Mouse (Mus musculus) 416B (cell line): Measurements from ENCODE around the gene Plekhh1.
"Not testable (repeated sequence)": the region's sequence is repeated elsewhere in the genome, so short reads cannot be mapped to it uniquely, and the experiment has no call there.

Experiments used
- DNase-seq: peaks from one replicate; pipeline ENCODE4 v3.0.0; 2011; ENCODE audit warnings: low read depth

The Plekhh1 gene

DNA sequence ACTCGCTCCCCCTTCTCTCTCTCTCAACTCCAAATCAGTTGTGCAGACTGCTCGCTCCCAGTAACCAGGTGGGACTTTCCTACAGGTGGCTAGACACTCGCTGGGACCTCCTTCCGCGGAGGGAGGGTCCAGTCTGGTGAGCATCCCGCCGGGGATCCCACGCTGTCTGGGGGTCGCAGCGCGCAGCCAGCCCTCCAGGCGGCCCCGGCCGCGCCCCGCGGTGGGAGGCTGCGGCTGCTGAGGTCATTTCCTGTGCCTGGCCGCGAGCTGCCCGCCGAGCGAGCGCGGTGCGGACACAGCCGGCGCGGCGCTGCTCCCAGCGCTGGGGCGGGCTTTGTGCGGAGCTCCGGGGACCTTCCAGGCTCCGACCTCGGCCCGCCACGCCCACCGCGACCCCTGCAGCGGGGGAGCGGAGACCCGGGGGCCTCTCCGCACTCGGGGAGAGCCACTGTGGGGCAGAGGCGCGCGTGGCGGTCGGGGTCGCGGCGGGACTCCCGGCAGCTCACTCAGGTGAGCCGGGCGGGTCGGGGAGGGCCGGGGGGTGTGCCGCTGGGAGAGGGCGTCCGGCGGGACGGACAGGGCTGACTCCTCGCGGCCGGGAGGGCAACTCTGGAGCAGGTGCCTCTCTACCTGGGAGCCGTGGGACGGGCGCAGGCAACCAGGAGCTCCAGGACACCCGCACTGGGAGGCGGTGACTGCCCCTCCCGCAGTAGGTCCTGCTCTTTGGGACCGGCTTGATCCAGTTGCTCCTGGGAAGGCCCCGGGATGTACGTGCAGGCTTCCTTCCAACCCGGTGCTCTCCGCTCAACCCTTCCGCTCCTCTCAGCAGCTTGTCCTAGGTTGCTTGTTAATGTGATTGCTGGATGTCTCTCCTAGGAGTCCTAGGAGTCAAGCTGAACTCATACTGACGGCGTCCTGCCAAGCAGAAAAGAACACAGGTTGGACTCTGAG, at the start of gene Plekhh1:
TSS of gene Plekhh1 (plus strand) at position 253 of the 951 bp plus-strand sequence.
- no peak for DNase-seq

GRCm38 (mm10) chr12:78980683-78981091, 48.3 kb upstream of the Plekhh1 start:
- peak; percentile 97 for DNase-seq

DNA sequence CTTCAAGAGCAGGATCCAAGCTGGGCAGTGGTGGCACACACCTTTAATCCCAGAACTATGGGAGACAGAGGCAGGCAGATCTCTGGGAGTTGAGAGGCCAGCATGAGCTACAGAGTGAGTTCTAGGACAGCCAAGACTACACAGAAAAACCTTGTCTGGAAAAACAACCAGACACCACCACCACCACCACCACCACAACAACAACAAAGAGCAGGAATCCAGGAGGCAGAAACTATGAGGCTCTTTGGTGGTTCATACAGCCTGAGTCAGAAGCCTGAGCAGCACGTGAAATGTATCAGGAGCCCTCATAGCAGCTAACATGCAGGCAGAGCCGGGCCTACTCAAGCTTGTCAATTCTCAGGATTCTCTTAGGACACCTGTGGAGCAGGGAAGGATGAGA, 47.8 kb upstream of the Plekhh1 start:
- DNase-seq: no peak

GRCm38 (mm10) chr12:78981938-78982825, 46.8 kb upstream of the Plekhh1 start:
- no peak for DNase-seq

GRCm38 (mm10) chr12:78983296-78984034, 45.5 kb upstream of the Plekhh1 start:
- no peak for DNase-seq

DNA sequence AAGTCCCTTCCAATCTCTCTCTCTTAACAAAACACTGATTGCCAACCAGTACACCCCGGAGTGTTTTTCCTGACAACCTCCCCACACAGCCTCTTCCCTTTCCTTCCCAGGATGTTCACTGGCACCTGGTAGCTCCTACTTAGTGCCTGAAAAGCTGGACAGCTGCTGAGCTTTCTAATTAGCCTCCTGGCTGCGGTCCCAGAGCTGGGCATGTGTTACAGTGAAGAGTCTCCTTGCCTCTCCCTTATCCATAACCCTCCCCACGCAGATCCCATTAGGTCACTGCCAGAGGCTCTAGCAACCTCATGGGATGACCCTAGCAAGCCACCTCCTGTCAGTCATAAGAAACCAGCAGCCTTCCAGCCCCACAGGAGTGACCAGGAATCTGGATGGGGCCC, 44.9 kb upstream of the Plekhh1 start:
- DNase-seq: no peak

DNA sequence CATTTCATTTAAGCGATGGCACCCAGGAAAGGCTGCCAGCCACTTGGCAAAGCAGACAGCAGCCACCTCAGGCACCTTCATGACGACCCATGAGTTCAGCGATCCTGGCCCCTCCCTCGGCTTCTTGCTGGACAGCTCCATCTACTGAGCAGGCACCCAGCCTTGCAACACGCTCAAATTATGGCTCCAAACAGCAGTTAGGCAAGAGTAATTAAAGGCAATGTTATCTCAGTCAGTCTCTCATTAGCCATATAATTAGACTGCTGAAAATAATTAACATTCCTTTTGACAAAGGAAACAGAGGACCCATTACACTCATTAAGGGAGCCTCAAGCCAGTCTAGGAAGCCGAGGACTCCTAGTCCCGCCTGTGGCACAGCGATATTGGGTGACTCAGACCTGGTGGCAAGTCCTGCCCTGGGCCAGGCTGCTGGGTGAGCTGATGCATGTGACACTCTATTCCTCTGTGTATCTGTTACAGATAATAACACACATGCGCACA, 41.3 kb upstream of the Plekhh1 start:
- DNase-seq: peak; percentile 45

DNA sequence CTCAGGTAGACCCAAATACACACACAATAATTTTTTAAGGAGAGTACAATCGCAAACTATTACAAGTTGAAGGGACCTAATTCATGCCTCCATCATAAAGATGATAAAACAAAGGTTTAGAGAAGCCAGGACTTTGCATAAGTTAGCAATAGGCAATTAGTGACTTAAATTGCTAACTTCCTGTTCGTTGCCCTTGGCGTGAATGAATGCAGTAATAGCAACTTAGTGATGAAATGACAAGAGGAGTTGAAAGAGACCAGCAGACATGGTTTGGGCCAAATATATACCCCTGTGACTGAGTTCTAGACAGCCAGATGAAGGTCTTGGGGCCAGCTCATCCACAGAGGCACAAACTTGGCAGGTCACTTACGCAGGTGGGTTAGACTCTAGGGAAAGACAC, 32.7 kb upstream of the Plekhh1 start:
- DNase-seq: no peak

GRCm38 (mm10) chr12:78996711-78997110, 32.3 kb upstream of the Plekhh1 start:
- no peak for DNase-seq

DNA sequence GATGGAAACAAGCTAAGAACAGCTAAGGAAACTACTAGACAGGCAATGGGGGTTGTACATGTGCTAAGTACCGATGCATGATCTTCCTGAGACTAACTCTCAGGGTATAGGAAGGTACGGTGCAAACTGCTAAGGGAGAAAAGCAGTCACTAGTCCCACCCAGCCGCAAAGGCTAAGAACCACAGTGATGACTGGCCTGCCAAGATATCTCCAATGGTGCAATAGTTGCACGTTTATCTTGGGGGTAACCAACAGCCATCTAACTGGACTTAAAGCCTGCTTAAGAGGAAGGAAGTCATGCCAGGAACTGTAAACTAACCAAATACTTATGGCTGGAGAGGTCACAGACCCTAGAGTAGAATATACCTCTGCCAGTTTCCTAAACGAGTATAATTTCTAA, 26.6 kb upstream of the Plekhh1 start:
- DNase-seq: peak; percentile 96

DNA sequence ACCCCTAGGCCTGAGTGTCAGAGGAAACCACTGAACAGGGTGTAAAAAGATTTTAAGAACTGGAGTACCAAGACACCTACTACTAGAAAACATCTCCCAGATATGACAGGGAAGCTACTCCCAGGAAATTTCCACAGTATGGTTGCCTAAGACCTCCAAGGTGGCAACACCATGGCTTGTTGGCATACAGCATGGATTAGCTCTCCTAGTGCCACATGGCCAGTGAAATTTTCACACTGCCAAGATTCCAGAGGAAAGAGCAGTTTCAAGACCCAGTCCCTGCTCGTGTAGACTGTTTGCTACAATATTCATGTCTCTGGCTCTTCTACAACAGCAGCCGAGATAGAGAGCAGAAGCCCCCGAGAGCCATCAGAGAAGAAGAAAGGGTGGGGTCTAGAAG, 26.0 kb upstream of the Plekhh1 start:
- DNase-seq: no peak

DNA sequence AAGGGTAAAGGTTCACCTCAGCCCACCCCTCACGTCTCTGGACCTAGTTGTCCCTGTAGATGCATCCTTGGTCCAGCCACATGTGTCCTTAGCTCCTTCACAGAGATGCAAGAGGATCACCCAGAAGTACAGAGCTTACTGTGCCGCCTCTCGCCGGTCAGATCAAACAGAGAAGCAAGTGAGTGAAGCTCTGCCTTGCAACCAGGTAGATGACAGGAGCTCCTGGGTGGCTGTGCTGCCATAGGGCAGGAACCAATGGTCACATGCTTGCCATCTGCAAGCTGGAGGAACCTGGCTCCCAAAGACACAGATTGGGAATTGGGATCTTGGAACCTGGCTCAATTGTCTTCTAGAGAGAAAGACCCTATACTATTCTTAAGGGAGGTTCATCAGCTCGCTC, 23.5 kb upstream of the Plekhh1 start:
- no peak for DNase-seq

DNA sequence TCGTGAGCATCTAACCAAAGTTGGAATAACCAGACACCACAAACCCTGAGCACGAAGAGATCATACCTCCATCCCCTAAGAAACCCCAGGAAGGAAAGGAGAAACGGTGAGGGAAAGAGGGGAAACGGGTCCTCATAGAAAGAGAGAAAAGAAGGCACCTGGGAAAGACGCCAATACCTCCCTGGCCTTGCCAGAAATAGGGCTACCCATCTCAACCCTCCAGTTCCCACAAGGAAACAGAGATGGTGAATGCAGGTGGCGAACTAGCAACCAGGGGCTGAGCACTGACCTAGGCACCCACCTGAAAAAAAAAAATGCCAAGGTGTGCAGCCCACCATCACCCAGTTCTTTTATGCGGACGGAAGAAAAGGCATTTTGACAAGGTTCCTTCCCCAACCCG, 22.9 kb upstream of the Plekhh1 start:
- DNase-seq: no peak

DNA sequence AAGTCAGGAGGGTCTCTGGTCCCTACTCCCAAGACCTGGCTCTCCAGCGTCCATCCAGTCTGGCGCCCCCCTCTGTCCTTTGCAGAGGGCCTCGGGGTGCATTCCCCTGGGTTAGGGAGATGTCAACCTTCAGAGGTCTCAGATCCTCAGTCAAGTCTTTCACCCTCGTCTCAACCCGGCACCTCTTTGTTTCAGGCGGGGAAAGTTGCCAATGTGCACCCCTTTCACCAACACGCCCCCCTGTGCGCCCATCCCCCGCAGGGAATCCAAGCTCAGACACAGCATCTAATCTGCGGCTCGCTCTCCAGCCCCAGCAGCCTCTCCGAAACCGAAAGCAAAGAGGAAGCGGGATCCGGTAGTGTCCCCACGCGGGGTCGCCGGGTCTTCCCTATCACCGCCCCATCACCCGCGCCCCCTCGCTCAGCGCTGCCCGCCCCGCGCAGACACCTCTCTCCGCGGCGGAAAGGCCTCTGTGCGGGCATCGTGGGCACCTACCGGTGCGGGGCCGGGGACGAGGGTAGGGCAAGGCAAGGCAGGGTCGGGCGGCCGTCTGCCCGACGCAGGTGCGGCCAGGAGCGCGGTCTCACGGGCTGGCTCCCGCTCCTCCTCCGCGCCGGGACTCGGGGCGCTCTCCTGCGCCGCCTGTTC, 22.4 kb upstream of the Plekhh1 start:
- DNase-seq: peak; percentile 63

GRCm38 (mm10) chr12:79007126-79007753, 21.7 kb upstream of the Plekhh1 start, which contains the start of gene Tmem229b:
TSS of gene Tmem229b (minus strand) at chr12:79007627.
- DNase-seq: peak; percentile 46

- DNase-seq: no peak
Measured at GRCm38 (mm10) chr12:79010569-79010968, 18.4 kb upstream of the Plekhh1 start.

DNA sequence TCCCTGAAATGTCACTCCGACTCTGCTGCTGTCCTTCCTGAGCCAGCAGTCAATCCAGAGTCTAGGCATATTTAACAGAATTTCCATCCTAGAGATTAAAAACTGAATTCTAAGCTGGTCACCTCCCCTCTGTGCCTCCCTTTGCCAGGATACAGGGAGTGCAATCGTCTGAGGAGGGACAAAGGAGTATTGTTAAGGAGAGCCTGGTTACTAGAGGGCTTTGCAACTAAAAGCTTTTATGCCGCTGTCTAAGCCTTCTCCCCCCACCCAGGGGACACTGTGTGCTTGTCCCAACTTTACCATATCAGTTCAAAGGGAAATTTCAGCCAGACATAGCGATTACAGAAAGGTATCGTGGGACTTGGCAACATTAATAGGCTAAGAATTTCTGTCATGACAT, 12.9 kb upstream of the Plekhh1 start:
- DNase-seq: no peak

GRCm38 (mm10) chr12:79017994-79018399, 11.0 kb upstream of the Plekhh1 start:
- DNase-seq: peak; percentile 83

DNA sequence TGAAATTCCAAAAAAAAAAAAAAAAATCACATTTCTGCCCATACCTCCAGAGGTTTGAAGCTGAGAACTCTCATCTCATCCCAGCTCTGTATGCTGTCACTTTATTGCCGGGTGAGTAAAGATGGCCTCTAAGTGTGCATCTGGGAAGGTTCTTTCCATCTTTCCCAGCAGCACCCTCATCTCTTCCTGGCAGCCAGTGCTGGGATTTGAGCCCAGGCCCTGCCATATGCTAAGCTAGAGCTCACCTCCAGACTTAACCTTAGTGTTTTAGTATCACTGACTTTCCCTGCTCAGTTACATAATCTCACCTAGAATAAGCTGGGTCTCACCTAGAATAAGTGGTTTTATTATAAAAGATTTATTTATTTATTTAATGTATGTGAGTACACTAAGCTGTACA, 7.1 kb upstream of the Plekhh1 start:
- no peak for DNase-seq

- DNase-seq: peak; percentile 69
Measured at GRCm38 (mm10) chr12:79022882-79023281, 6.1 kb upstream of the Plekhh1 start.

GRCm38 (mm10) chr12:79027526-79027925, 1.4 kb upstream of the Plekhh1 start:
- DNase-seq: not testable (repeated sequence)
